Mouse (Mus musculus): ENCODE measurements around the gene Fgfr2.

Gene Fgfr2

DNA sequence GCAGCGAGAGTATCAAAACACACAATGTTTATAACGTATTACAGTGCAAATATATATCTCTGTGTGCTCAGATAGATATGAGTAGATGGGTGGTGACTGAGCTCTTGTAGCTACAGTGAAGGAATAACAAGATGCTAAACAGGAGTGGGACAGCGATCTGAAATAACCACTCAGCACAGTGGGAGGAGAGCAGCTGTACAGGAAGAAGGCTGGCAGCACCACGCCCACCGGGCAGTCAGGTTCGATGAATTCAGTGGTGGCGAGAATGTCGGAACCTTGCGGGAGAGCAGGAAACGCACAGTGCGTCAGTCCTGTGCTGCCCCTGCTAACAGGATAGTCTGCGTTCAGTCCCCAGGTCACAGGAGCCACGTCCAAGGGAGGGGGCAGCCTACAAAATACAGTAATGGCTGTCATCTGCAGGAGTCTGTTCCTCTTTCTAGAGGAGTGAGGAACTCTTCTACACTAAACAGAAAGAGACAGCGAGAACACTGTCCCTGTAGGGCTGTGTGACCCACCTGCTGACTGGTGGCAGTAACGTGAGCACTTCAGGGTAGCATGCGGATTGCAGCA, 2219.6 kb downstream of the Fgfr2 start:
- in situ Hi-C loops (cut with MboI, MseI) = no loop called here

DNA sequence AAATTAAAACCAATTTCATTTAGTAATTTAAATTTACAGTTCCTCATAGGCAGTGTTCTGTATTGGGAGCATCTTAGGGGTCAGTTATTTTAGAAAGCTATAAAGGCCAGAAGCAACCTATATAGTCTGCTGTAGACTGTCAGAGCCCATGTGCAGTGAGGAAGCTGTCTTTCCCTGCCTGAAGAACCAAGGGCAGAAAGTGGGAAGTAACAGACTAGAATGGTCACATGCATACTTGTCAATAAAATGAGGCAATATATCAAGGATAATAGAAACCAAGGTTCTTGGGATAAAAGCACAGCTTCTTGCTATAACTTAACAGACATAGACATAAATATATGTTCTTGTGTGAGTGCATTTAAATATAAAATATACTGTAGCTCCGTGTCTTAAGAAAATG, 2220.2 kb downstream of the Fgfr2 start:
- in situ Hi-C loops (cut with MboI, MseI) = no loop called here

DNA sequence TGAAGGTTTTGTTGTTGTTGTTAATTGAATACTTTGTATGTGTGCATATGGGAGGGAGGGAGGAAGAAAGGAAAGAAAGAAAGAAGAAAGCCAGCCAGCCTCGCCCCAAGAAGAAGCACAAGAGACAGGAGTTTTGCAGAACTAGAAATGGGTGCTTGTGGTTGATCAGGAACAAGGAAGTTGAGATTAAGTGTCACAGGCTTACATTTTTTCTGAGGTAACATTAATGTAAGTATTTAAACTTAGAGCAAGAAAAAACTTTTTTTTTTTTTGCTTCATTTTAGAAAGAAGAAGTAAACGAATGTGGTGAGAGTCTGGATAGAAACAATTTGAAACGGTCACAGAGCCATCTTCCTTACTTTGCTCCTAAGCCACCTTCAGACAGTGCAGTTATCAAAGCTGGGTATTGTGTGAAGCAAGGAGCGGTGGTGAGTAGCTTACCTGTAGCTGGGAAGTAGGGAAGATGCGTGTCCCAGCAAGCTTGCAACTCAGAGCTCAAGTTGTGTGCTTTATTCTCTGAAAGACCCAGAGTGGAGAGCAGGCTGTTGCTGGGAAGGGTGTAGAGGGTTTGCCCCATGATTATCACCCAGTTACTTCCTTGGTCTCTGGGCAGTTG, 2222.8 kb downstream of the Fgfr2 start:
- in situ Hi-C loops (cut with MboI, MseI) = no loop called here

DNA sequence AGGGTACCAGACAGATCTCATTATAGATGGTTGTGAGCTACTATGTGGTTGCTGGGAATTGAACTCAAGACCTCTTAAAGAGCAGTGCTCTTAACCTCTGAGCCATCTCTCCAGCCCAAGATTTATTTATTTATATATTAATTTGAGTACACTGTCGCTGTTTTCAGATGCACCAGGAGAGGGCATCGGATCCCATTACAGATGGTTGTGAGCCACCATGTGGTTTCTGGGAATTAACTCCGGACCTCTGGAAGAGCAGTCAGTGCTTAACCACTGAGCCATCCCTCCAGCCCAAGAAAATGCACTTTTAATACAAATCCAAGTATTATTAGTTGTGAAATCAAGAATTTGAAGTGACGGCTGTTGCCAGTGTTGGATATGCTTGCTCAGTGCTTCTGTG, 2224.8 kb downstream of the Fgfr2 start:
- in situ Hi-C loops (cut with MboI, MseI) = no loop called here

DNA sequence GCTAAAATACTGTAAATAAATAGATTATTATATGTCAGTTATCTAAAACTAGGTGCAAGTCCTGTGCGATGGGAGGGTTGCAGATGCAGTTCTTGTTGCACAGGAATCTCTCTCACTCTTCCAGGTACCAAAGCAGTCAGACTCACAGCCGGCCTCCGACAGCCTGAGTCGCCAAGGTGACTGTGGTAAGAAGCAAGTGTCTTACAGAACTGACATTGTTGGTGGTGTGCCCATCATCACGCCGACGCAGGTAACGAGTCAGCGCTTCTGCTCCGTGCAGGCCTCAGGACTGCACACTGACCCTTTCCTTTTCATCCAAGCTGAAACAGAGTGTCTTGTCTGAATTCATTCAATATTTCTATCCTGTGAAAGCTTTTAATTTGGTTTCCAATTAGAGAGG, 2225.9 kb downstream of the Fgfr2 start:
- in situ Hi-C loops (cut with MboI, MseI) = no loop called here

DNA sequence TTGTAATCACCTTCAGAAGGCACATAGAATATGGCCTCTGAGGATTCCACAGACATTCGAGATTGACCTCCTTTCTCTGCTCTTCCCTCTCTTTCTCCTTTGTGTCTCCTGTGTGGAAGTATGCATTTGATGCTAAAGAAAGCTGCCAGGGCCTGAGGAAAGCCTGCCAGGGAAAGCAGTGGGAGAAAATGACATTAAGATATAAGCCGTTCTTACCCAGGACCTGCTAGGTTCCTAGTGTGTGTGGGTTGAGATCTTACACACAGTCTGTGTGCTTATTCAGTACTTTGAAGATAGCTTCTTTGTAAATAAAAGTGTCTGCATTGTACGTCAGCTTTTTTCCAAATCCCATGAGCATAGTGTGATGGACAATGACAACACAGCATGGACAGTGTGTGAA, 2227.1 kb downstream of the Fgfr2 start:
- in situ Hi-C loops (cut with MboI, MseI) = no loop called here

DNA sequence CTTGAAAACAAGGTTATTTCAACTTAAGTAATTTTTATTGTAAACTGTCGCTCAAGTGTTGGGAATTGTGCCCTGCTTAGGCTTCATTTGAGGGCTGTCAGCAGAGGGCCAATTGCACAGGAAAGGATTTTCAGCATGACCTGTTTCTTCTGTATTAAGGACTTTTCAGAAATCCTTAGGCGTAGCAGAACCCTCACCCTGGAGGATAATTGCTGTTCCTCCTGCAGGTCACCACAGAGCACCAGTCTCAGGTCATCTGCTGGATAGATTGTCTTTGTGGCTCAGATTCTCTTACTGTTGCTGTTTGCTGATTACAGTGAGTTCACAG, 2227.6 kb downstream of the Fgfr2 start:
- in situ Hi-C loops (cut with MboI, MseI) = no loop called here

DNA sequence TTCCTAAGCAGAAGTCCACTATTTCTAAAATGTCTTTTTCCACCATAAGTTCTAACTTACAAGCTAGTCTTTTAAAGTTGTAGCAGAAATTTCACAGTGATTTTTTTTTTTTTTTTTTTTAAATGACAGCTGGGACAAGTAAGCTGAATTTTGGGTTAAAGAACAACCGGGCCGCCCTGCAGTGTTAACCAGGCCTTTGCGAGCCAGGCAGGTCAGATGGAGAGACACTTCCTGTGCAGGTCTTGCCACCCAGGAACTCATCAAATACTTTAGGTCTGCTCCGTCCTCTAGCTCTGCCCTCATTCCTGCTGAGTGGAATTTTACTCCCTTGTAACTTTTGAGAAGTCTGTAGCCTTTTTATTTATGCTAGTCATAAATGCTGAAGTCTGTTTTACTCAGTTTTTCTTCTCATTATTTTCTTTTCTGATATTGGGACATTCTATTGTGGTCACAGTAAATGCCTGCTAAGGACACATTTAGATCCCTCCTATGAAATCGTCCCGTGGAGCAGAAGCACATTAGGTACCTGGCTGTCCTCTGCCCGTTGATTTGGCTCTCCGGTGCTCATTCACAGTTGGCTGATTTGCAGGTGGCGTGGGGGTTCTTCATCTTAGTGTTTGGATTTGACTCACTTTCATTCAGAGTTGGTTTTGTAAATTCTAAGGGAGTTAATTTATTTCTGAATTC, 2228.1 kb downstream of the Fgfr2 start:
- in situ Hi-C loops (cut with MboI, MseI) = no loop called here

DNA sequence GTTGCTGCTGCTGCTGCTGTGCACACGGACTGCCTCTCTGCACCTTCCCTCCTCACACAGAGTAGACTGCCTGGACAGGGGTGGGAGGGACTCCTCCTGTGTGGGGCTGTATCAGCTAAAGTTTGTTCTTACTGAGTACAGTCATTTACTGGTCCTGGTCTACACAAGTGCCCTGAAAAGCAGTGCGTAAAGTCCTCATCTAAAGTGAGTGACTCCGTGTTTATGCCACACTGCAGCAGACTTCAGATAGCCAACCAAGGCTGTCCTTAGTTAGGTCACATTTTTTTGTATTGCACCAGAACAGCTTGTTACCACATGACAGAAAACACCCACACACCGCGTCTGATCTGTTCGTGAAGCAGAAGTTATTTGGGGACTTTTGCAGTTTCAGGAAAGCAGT, 2230.2 kb downstream of the Fgfr2 start:
- in situ Hi-C loops (cut with MboI, MseI) = no loop called here

DNA sequence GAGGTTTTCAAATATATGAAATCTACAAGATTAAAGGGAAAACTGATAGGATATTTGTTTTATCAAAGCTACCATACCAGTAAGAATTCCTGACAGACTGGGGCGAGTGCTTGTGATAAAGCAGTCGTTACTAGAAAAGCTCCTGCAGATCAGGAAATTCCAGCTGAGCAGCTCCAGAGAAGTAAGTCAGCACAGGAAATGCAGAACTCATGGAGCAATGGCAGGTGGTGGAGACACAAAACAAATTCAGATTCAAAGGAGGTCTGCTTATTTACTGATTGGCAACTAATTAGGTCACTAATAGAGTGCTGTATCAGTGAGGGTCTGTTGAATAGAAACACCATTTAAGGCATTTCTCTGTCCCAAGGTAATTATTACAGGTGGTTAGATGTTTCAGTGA, 2232.3 kb downstream of the Fgfr2 start:
- in situ Hi-C loops (cut with MboI, MseI) = no loop called here

DNA sequence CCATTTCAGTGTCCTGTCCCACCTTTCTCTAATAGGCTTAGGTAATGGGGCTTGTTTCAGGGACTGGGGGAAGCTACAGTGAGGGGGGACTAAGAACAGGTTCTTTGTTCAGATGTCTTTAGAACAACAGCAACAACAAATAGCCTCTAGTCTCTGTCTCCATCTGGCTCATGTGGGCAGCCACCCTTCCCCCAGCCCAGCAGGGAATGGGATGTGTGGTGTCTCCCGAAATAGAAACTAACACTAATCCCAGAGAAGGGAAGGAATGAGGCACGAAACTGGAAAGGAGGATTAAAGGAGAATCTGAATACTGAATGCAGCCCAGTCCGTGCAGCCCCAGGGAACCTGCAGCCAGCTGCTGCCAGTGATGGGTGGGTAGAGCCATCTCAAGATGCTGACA, 2235.2 kb downstream of the Fgfr2 start:
- in situ Hi-C loops (cut with MboI, MseI) = no loop called here

DNA sequence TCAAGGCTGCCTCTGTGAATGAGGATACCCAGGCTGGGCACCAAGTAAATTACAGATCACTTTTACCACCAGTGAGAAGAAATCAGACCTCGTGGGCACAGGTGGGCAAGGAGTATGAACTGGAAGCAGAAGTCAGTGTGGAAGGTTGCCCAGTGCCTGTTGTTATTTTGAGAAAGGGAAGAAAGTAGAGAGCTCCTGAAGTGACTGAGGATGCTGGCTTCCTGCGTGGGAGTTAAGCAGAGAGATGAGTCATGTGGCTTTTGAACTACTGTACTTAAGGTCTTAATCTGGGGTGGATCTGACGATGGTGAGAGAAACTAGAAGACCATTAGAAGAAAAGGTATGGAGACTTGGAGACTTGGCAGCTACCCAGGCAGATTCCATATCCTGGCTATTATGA, 2236.9 kb downstream of the Fgfr2 start:
- in situ Hi-C loops (cut with MboI, MseI) = no loop called here

DNA sequence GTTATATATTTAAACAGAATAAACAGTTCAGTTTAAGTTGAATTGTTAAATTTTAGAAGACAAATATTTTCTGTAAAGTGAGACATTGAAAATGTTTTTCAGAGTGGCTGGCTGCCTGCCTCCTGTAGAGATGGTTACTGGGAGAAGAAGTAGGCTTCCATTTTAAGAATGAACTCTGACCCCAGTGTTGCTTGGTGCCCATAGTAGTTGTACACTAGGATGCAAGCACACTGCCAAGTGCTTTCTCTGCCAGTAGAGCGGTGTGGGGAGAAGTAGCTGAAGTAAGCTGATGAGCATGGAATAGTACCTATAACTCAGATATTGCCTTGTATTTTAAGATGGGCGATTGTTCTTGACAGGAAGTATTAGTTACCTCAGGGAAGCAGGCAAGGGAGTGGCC, 2239.0 kb downstream of the Fgfr2 start:
- in situ Hi-C loops (cut with MboI, MseI) = no loop called here

DNA sequence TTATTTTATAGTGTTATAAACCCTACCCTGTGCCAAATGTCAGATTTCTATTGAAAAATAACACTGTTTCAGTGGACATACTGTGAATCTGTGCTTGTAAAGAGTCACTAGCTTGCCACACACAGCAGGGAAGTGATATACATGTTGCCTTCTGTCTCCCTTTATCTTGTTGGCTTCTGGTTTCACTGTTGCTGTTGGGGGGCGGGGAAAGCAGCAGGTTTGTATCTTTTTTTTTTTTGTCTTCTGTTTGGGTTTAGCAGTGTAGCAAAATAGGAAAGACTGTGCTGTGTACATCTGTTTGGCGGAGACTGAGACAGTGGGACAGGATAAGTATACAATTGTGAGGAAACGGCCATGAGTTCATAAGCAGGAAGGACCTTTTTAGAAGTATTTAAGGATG, 2255.9 kb downstream of the Fgfr2 start:
- in situ Hi-C loops (cut with MboI, MseI) = no loop called here

DNA sequence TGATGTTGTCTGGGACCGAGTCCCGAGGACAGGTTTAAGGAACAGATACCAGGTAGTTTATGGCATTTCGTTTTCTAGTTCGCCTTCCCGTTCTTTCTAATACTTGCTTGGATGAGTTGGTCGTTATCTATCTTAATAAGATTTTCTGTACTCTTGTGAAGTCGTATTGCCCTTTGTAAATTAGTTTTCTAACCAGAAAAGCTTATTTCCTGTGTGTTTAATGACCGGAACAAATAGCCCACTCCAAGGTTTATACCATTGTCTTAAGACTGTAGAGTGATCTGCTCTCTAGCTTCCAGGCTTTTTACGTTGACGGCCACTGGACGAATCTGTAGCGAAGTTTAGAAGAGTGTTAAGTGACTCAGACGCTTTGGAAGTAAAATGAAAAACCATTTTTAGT, 2256.5 kb downstream of the Fgfr2 start:
- in situ Hi-C loops (cut with MboI, MseI) = no loop called here

DNA sequence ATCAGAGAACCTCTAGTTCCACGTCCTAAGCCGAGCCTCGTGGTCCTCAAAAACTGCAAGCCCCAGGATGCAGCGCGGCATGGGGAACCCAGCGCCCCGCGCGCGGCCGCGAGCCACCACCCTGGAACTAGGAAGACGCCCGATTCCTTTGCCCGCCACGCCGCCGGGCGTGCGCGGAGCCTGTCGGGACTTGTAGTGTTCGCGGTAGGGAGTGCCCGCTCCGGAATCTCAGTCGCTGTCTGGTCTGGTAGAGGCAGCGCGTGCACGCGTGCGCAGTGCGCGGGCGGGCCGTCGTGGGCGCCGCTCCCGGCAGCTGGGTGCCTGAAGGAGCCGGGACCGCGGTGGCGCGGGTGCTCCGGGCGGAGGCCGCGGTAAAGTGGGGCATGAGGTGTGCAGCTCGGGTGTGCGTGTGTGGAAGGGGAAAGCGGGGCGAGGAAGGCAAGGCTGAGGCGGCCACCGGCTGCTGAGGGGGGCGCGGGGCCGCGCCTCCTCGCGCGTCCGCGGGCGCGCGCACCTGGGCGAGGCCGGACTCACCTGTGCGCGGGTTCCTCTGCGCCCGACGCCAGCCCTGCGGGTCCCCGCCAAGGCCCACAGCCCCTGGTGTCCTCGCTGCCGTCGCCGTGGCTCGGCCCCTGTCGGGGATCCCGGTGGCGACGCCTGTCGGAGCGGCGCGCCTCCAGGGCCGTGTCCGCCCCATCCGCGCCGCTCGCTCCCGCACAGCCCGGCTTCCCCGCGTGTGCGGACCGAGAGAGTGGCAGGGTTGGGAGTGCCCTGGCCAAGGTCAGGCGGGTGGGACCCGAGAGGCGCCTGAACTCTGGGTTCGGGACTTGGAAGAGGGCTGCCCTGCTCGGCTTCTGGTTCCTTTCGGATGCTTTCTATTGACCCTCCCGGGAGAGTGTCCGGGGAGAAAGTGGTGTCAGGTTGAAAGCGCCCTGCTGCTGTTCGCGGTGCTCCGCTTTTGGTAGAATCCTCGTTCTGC, 2257.2 kb downstream of the Fgfr2 start, which contains the start of gene Plekha1:
Gene Plekha1, plus strand, starts transcription at position 144 of the 979 bp plus-strand sequence.
- in situ Hi-C loops (cut with MboI, MseI) = no loop called here

DNA sequence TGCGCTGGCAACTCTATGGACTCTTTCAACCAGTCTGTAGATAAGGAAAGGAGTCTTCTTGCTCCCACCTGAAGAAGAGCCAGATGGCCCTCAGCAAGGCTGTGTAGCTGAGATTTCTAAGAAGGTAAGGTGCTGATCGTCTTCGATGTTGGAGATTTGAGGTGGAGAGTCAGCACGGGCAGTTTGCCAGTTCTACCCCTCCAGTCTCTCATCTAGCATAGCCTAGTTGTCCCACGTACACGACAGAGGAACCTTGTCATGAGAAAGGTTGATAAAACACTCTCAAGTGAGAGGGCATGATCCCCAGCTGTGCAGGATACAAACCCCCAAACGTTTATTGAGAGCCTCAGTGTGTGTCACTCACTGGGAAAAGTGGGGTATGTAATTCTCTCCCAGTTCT, 2258.4 kb downstream of the Fgfr2 start:
- in situ Hi-C loops (cut with MboI, MseI) = no loop called here

DNA sequence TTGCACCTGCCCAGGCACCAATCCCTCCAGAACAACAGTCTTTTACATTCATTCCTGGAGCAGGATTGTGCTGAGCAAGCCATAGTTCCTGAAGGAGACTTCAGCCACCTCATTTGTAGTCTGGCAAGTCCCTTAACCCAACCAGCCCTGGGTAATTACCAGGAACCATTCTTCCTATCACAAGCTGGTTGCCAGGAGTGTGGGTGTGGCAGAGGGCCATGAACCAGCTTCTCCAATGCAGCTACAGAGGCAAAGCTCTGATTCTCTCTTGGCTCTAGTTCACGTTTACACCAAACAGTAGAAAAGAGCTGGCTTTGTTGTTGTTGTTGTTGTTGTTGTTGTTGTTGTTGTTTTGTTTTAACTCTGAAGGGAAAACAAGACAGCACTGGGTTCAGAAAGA, 2260.6 kb downstream of the Fgfr2 start:
- in situ Hi-C loops (cut with MboI, MseI) = no loop called here

DNA sequence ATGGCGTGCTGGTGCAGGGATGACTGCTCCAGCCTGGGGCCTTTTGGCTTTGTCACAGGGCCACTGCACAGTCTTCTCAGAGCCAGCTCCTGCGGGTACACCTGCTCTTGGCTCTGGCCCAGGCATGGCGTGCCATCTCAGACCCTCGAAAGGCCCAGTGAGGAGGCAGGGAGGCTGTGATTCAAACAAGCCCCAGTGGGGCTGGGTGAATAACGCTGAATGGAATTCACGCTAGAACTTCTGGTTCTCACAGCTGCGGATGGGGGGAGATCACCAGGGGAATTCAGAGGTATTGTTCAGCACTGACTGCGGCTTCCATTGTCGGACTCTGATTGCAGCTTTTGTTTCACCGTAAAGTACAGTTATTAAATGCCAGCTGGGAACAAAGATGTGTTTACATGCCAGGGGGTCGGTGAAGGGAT, 2262.4 kb downstream of the Fgfr2 start:
- in situ Hi-C loops (cut with MboI, MseI) = no loop called here

DNA sequence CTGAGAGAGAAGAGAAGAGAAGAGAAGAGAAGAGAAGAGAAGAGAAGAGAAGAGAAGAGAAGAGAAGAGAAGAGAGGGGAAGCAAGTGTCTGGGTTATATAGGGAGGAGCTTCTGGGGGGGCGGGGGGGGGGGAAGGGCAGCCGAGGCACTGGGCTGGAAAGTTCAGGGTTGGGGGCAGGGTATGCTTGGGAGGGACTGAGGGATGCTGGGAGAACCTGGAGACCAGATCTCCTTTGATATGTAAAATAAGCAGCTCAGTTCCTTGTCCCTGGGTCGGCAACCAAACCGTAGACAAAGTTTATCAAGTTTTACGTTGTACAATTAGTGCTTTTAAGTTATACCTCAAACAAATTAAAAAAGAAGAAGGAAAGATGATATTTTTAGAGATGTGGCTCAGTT, 2263.2 kb downstream of the Fgfr2 start:
- in situ Hi-C loops (cut with MboI, MseI) = no loop called here

DNA sequence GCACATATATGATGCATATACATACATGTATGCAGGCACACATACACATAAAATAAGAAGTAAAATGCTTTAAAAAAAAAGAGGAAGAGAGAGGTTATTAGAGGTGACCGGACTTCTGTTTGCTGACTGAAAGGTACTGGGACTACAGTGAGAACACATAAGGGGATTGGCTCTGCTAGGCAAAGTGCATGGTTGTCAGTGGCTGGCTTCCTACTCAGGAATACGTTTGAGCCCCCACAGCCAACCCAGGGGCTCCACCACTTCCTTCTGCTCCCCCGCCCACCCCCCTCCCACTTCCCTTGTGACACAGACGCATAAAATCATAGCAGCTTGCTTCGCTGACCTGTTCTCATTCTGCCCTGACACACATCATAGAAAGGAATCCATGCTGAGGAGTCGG, 2265.2 kb downstream of the Fgfr2 start:
- in situ Hi-C loops (cut with MboI, MseI) = no loop called here

DNA sequence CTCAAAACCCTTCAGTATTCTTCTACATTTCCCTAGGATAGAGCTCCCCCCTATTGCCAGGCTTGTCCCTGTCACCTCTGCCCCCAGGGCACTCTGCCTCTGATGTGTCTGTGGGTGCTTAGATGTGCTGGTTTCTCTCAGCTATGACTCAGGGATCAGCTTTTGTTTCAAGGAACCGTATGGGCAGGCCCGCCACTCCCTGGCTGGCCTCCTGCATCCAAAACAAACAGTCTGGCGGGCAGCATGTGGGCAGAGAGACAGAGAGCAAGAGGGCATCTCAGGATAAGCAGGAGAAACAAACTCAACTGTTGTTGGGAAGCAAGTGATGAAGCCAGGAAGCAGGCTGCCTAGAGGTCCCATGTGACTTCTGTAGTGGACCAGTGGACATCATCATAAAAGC, 2267.5 kb downstream of the Fgfr2 start:
- in situ Hi-C loops (cut with MboI, MseI) = no loop called here
